Mouse (Mus musculus) stomach, embryonic 16.5 days (tissue): ENCODE measurements at regions not wholly inside any gene's neighbourhood (a gene's known extent, or its start where the extent isn't known, plus 50 kb on each side); places are given as distances from the start of the nearest gene placed in this dataset.

Source experiments
- ATAC-seq: fragments of 200-750 bp; cut with Nextera tagmentation; 2 replicates; pipeline ENCODE4 v1.8.0; 2017; ENCODE audit warnings: moderate number of reproducible peaks, moderate TSS enrichment; ENCODE audit not compliant: insufficient read depth, low FRiP score
- H3K27ac ChIP-seq: fragments of 300-500 bp; sonication (generic); 2 replicates; pipeline ENCODE4 v1.5.1; 2014; ENCODE audit warnings: low read length
- H3K27me3 ChIP-seq: fragments of 300-500 bp; sonication (generic); 2 replicates; pipeline ENCODE4 v1.6.1; 2014; ENCODE audit warnings: low read length, control low read depth, mixed read lengths; ENCODE audit not compliant: control insufficient read depth, insufficient read depth
- H3K36me3 ChIP-seq: fragments of 300-500 bp; sonication (generic); 2 replicates; pipeline ENCODE4 v1.6.1; 2014; ENCODE audit warnings: low read length; ENCODE audit not compliant: control insufficient read depth, insufficient read depth
- H3K4me1 ChIP-seq: fragments of 300-500 bp; sonication (generic); 2 replicates; pipeline ENCODE4 v1.6.1; 2014; ENCODE audit warnings: low read length, control low read depth, mixed read lengths; ENCODE audit not compliant: control insufficient read depth, insufficient read depth
- H3K4me2 ChIP-seq: fragments of 300-500 bp; sonication (generic); 2 replicates; pipeline ENCODE4 v1.6.1; 2014; ENCODE audit warnings: low read depth, low read length, mixed read lengths
- H3K4me3 ChIP-seq: fragments of 300-500 bp; sonication (generic); replicated peaks from 2 replicates; pipeline ENCODE4 v1.5.1; 2014; ENCODE audit warnings: mild to moderate bottlenecking, low read length
- H3K9ac ChIP-seq: fragments of 300-500 bp; sonication (generic); 2 replicates; pipeline ENCODE4 v1.6.1; 2014; ENCODE audit warnings: low read length
- H3K9me3 ChIP-seq: fragments of 300-500 bp; sonication (generic); replicated peaks from 2 replicates; pipeline ENCODE4 v1.6.1; 2016; ENCODE audit warnings: low read length, control low read depth; ENCODE audit not compliant: control insufficient read depth
- WGBS: fragments of 180-500 bp; shearing (Covaris S2); extraction: QIAGEN DNeasy Blood & Tissue Kit; methylation state at CpG from one replicate; pipeline ENCODE4 v1.1.7; 2014; 5-methylcytosine and 5-hydroxymethylcytosine counted together

DNA sequence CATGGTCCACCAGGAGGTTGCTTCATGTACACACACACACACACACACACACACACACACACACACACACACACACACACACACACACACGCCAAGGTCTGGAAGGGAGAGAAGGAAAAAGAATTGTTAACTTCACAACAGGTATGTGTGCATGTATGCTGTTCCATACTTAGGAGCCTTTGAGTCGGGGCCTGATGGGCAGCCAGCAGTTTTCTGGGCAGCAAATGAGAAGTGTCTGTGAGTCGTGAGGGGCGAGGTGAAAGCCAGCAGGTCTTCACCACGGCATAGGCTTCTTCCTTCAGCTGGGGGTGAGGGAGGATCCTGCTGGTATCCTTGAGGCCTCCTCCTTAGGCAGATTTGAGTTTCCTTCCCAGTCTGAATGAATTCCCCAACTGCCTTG, 65.8 kb upstream of the Twist2 start:
- no peak for ATAC-seq
- no peaks in the 10 kb centered on the region for H3K36me3 ChIP-seq
- H3K4me3 ChIP-seq, result no peak overlapping the region
- H3K27me3 ChIP-seq, result no peaks in the 10 kb centered on the region
- WGBS, result 72% methylated on average over 4 of the region's 5 CpGs
- no peaks in the 10 kb centered on the region for H3K4me1 ChIP-seq
- H3K27ac ChIP-seq, result no peak overlapping the region
- no peak overlapping the region for H3K4me2 ChIP-seq
- H3K9ac ChIP-seq, result no peak overlapping the region
- H3K9me3 ChIP-seq, result no peaks in the 10 kb centered on the region

DNA sequence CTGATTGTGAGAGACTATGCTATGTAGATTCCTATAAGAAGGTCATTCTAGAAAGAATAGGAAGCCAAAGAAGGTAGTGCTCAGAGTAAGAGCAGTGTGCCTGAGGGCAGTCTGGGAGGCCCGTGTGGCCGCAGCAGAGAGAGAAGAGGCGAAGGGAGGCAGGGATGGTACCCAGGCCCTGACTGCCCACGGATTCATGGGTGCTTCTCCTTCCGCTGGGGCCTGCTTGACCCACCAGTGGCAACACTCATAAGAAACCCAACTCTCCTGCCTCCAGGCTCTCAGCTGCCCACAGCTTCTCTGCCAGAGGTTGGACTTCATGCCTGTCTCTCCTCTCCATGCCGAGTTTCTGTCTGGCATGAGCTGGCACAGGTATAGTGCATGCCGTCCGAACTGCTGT, 60.6 kb upstream of the Twist2 start:
- no peaks in the 10 kb centered on the region for H3K27me3 ChIP-seq
- no peak overlapping the region for H3K27ac ChIP-seq
- 88% methylated on average over 8 of the region's 8 CpGs for WGBS
- no peaks in the 10 kb centered on the region for H3K4me1 ChIP-seq
- no peaks in the 10 kb centered on the region for H3K9me3 ChIP-seq
- no peak for ATAC-seq
- no peaks in the 10 kb centered on the region for H3K36me3 ChIP-seq
- no peak overlapping the region for H3K4me3 ChIP-seq
- H3K9ac ChIP-seq, result no peak overlapping the region
- no peak overlapping the region for H3K4me2 ChIP-seq

- no peak for ATAC-seq
- no peaks in the 10 kb centered on the region for H3K9me3 ChIP-seq
- H3K4me1 ChIP-seq, result no peaks in the 10 kb centered on the region
- no peak overlapping the region for H3K4me3 ChIP-seq
- no peak overlapping the region for H3K4me2 ChIP-seq
- H3K9ac ChIP-seq, result no peak overlapping the region
- H3K27me3 ChIP-seq, result no peaks in the 10 kb centered on the region
- WGBS, result 87% methylated on average over 7 of the region's 7 CpGs
- no peaks in the 10 kb centered on the region for H3K36me3 ChIP-seq
- H3K27ac ChIP-seq, result no peak overlapping the region
Observed at GRCm38 (mm10) chr1:91742031-91742430, 59.2 kb upstream of the Twist2 start.

DNA sequence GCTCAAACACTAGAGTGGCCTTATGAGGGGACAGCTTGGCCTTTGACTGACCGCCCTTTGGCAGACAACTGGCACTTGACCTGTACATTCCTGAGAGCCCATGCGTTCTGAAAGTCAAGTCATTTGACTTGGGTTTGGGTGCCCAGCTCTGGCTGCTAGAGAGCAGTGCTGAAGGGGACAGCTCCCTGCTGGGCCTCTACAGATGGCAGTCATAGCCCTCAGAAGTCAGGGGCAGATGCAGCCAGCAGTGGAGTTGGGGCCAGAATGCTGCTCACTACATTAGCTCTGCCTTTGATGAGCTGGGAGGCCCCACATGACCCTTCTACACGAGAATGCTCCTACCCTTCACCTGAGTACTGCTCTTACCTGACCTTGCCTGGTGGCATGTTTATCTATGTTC, 58.3 kb upstream of the Twist2 start:
- ATAC-seq, result no peak
- 38% methylated on average over 3 of the region's 3 CpGs for WGBS

GRCm38 (mm10) chr1:91744076-91744475, 57.2 kb upstream of the Twist2 start:
- Histone ChIP-seq H3K4me1 (no peaks in the 10 kb centered on the region), H3K27ac (no peak overlapping the region), H3K4me2 (no peak overlapping the region), H3K27me3 (no peaks in the 10 kb centered on the region), H3K36me3 (no peaks in the 10 kb centered on the region), H3K9me3 (no peaks in the 10 kb centered on the region), H3K9ac (no peak overlapping the region), H3K4me3 (no peak overlapping the region)
- 90% methylated on average over 3 of the region's 3 CpGs for WGBS
- no peak for ATAC-seq

More for the DNA sequence above, 58.3 kb upstream of the Twist2 start:
- H3K27me3 ChIP-seq, result no peaks in the 10 kb centered on the region
- H3K4me1 ChIP-seq, result no peaks in the 10 kb centered on the region
- H3K36me3 ChIP-seq, result no peaks in the 10 kb centered on the region
- H3K9ac ChIP-seq, result no peak overlapping the region
- H3K9me3 ChIP-seq, result no peaks in the 10 kb centered on the region
- H3K27ac ChIP-seq, result no peak overlapping the region
- H3K4me2 ChIP-seq, result no peak overlapping the region
- H3K4me3 ChIP-seq, result no peak overlapping the region

- WGBS, result 86% methylated on average over 5 of the region's 5 CpGs
- H3K9ac ChIP-seq, result no peak overlapping the region
- H3K4me1 ChIP-seq, result no peaks in the 10 kb centered on the region
- H3K9me3 ChIP-seq, result no peaks in the 10 kb centered on the region
- no peak overlapping the region for H3K4me2 ChIP-seq
- ATAC-seq, result no peak
- no peak overlapping the region for H3K27ac ChIP-seq
- H3K27me3 ChIP-seq, result no peaks in the 10 kb centered on the region
- H3K4me3 ChIP-seq, result no peak overlapping the region
- no peaks in the 10 kb centered on the region for H3K36me3 ChIP-seq
Observed at GRCm38 (mm10) chr1:91744701-91745100, 56.6 kb upstream of the Twist2 start.

DNA sequence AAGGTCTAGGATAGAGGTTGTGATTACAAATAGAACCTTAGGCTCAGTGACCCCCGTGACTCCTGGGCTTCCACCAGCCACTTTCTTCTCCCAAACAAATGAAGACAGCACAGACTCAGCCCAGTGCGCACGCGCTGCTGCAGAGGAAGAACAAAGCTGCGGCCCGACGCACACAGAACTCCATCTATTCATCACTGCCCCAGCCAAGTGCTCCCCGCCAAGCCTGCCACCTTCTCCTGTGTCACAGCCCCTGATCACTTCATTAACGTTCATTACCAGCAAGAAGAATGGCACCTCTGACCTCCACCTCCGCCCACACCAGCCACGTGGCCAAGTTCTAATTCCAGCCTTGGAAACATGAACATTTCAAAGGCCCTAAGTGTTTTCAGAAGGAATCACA, 53.7 kb upstream of the Twist2 start:
- Histone ChIP-seq H3K27ac (no peak overlapping the region), H3K27me3 (no peaks in the 10 kb centered on the region), H3K9me3 (no peaks in the 10 kb centered on the region), H3K9ac (no peak overlapping the region), H3K4me1 (no peaks in the 10 kb centered on the region), H3K4me2 (no peak overlapping the region), H3K4me3 (no peak overlapping the region), H3K36me3 (no peaks in the 10 kb centered on the region)
- ATAC-seq, result no peak
- WGBS, result 25% methylated on average over 11 of the region's 11 CpGs
